Mouse (Mus musculus) spleen, adult 2 months (tissue): ENCODE data around the gene Rbbp8nl.

Experiments used
- CTCF ChIP-seq: fragments of 200-500 bp; IDR thresholded peaks from 2 replicates; pipeline ENCODE4 v1.5.1; 2011; ENCODE audit warnings: mild to moderate bottlenecking, inconsistent platforms; ENCODE audit not compliant: insufficient read depth, insufficient read length, insufficient replicate concordance; ENCODE audit errors: extremely low read depth
- POLR2A ChIP-seq: fragments of 200-500 bp; IDR thresholded peaks from 2 replicates; pipeline ENCODE4 v1.6.1; 2011; ENCODE audit warnings: low read depth, low read length, inconsistent platforms

- TF ChIP-seq POLR2A (no peak), CTCF (no peak)
Measured at GRCm38 (mm10) chr2:180271804-180272395, 17.8 kb downstream of the Rbbp8nl start.
